7 mouse cellular contexts compared by ENCODE assay signal in genomic region chr19:16955231-16955612, GRCm38 (mm10). TPM values are rescaled to one million over a fixed set of nuclear protein-coding genes. Genes with fewer than 3 reads are reported as not detected.
DNase-seq lines count a peak whose midpoint lies in the region; ATAC-seq and TF ChIP-seq lines count a peak whose summit lies in the region.

No protein-coding gene starts in this region.

- no peak for TF ChIP-seq CTCF in kidney, postnatal 0 days (IDR thresholded peaks at IDR 0.05; ENCODE audit: low read depth)

- no peak overlapping the region for H3K27ac ChIP-seq in kidney, postnatal 0 days
- H3K27ac ChIP-seq in forebrain, embryonic 10.5 days = no peak overlapping the region
- no peak overlapping the region for H3K27ac ChIP-seq in hindbrain, embryonic 15.5 days (replicated peaks)
- H3K27ac ChIP-seq in neural tube, embryonic 14.5 days (ENCODE audit: low read depth, low read length) = no peak overlapping the region

- peaks cover 10% of the 10 kb centered on the region; the same call in 1 of the 2 replicates for H3K4me1 ChIP-seq in kidney, postnatal 0 days (replicated peaks; ENCODE audit: insufficient read depth, low read length)
- peaks cover 15% of the 10 kb centered on the region for H3K4me1 ChIP-seq in forebrain, embryonic 10.5 days
- H3K4me1 ChIP-seq in hindbrain, embryonic 15.5 days (replicated peaks) = peaks cover 18% of the 10 kb centered on the region
- H3K4me1 ChIP-seq in neural tube, embryonic 14.5 days (ENCODE audit: control insufficient read depth, insufficient read depth, low read length) = 0 out of 2 replicates have a peak, but pooled peaks cover 9% of the 10 kb centered on the region

- no peak overlapping the region for H3K9ac ChIP-seq in kidney, postnatal 0 days (ENCODE audit: low read depth, low read length)
- H3K9ac ChIP-seq in hindbrain, embryonic 15.5 days = peak overlapping the region; percentile 48; the same call in 1 of the 2 replicates
- no peak overlapping the region for H3K9ac ChIP-seq in neural tube, embryonic 14.5 days (replicated peaks; ENCODE audit: low read depth, low read length)

- no peak overlapping the region for H3K4me3 ChIP-seq in kidney, postnatal 0 days (replicated peaks; ENCODE audit: low read depth, low read length)
- H3K4me3 ChIP-seq in forebrain, embryonic 10.5 days = peak overlapping the region; percentile 60
- H3K4me3 ChIP-seq in hindbrain, embryonic 15.5 days = peak overlapping the region; percentile 47
- H3K4me3 ChIP-seq in neural tube, embryonic 14.5 days (ENCODE audit: low read depth, low read length) = peak overlapping the region; percentile 35; the same call in 1 of the 2 replicates

- no peak for DNase-seq in kidney, postnatal 0 days (ENCODE audit: low spot score)
- no peak for DNase-seq in kidney, postnatal 36 days
- no peak for DNase-seq in forebrain, embryonic 10.5 days (ENCODE audit: extremely low spot score, low spot score)
- no peak for DNase-seq in MN1 (ENCODE audit: low spot score)
- DNase-seq in right cerebral cortex, postnatal 14 days = no peak

- no peaks in the 10 kb centered on the region for H3K9me3 ChIP-seq in kidney, postnatal 0 days (replicated peaks; ENCODE audit: low read length)
- H3K9me3 ChIP-seq in forebrain, embryonic 10.5 days = no peaks in the 10 kb centered on the region
- H3K9me3 ChIP-seq in hindbrain, embryonic 15.5 days = no peaks in the 10 kb centered on the region
- H3K9me3 ChIP-seq in neural tube, embryonic 14.5 days (ENCODE audit: control insufficient read depth, low read length) = no peaks in the 10 kb centered on the region

- WGBS in kidney, postnatal 0 days = 54% methylated on average over 9 of the region's 9 CpGs
- WGBS in forebrain, embryonic 10.5 days = 63% methylated on average over 9 of the region's 9 CpGs
- WGBS in hindbrain, embryonic 15.5 days = 45% methylated on average over 9 of the region's 9 CpGs
- WGBS in neural tube, embryonic 14.5 days = 56% methylated on average over 9 of the region's 9 CpGs

- H3K27me3 ChIP-seq in kidney, postnatal 0 days (ENCODE audit: insufficient read depth, low read length) = no peaks in the 10 kb centered on the region
- H3K27me3 ChIP-seq in forebrain, embryonic 10.5 days (ENCODE audit: poor library complexity, severe bottlenecking) = peaks cover 55% of the 10 kb centered on the region
- peaks cover 31% of the 10 kb centered on the region; the same call in 1 of the 2 replicates for H3K27me3 ChIP-seq in hindbrain, embryonic 15.5 days
- peaks cover 15% of the 10 kb centered on the region for H3K27me3 ChIP-seq in neural tube, embryonic 14.5 days (ENCODE audit: control insufficient read depth, insufficient read depth, low read length)

- H3K4me2 ChIP-seq in kidney, postnatal 0 days (ENCODE audit: low read length) = peak overlapping the region; percentile 67
- H3K4me2 ChIP-seq in hindbrain, embryonic 15.5 days = peak overlapping the region; percentile 94
- peak overlapping the region; percentile 73 for H3K4me2 ChIP-seq in neural tube, embryonic 14.5 days (ENCODE audit: low read depth, low read length)

- no peaks in the 10 kb centered on the region for H3K36me3 ChIP-seq in kidney, postnatal 0 days (ENCODE audit: insufficient read depth, low read length)
- H3K36me3 ChIP-seq in forebrain, embryonic 10.5 days (replicated peaks) = no peaks in the 10 kb centered on the region
- H3K36me3 ChIP-seq in hindbrain, embryonic 15.5 days = no peaks in the 10 kb centered on the region
- no peaks in the 10 kb centered on the region for H3K36me3 ChIP-seq in neural tube, embryonic 14.5 days (ENCODE audit: control insufficient read depth, insufficient read depth, low read length)

- ATAC-seq in kidney, postnatal 0 days (replicated peaks; ENCODE audit: low FRiP score, low read depth) = no peak
- no peak; the same call in 1 of the 2 replicates for ATAC-seq in hindbrain, embryonic 15.5 days (ENCODE audit: low FRiP score, low read depth)
- ATAC-seq in neural tube, embryonic 14.5 days (ENCODE audit: low read depth) = peak; percentile 9; the same call in 1 of the 2 replicates

RNA-seq across cellular contexts. Expression of gene Prune2, which starts 0.7 kb away (rescaled TPM):
- polyA plus RNA-seq in kidney, postnatal 0 days (2015; fragmentation: Nextera tagmentation; extraction: Ambion mirVana) = 1.1 and 1.3 TPM in 2 replicates
- polyA plus RNA-seq in forebrain, embryonic 10.5 days (2016; fragmentation: Nextera tagmentation; extraction: Ambion mirVana) = 1.5 TPM in 2 replicates
- polyA plus RNA-seq in hindbrain, embryonic 15.5 days (2015; fragmentation: Nextera tagmentation; extraction: Ambion mirVana) = 8.2 and 9.4 TPM in 2 replicates
- 9.7 and 11.5 TPM in 2 replicates for polyA plus RNA-seq in neural tube, embryonic 14.5 days (2014; fragmentation: Nextera tagmentation; extraction: Ambion mirVana)
